Mouse (Mus musculus) liver, adult 2 months (tissue): ENCODE measurements at regions not wholly inside any gene's neighbourhood (a gene's known extent, or its start where the extent isn't known, plus 50 kb on each side); places are given as distances from the start of the nearest gene placed in this dataset.

Experiments
- CTCF ChIP-seq: fragments of 200-500 bp; IDR thresholded peaks from 2 replicates; pipeline ENCODE4 v1.5.1; 2011; ENCODE audit warnings: low read depth, low read length, control low read depth
- POLR2A ChIP-seq: fragments of 200-500 bp; IDR thresholded peaks from 2 replicates; pipeline ENCODE4 v1.6.1; 2011; ENCODE audit warnings: low read length, control low read depth; ENCODE audit not compliant: insufficient read depth; ENCODE audit errors: extremely low read depth

DNA sequence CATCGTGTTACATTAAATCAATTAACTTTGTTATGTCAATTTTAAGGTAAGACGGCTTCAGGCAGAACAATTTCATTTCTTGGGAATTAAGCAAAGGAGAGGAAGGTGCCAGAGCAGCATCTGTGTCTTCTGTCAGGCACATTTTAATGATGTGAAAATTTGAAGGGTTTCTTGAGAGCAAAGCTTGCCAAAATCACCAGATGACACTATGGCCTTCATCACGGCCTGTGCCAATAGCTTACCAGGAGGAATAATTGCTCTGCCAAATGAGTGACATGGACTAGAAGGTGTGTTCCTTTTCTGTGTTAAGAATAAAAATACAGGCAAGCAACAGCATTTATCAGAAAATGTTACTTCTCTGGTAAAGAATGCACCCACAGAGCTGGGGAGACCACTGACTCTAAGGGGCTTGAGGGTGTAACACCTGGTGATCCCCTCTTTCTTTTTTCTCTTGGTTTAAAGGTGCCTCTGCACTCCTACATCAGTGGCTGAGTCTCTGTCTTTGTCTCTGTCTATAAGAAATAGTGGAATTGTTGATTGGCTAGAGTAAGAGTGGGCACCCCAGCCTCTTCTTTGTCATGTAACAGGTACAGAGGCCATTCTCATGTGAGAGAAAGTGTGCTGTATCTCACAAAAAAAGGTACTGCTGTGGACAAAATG lies 856.2 kb upstream of the Chrm3 start:
- TF ChIP-seq CTCF (no peak), POLR2A (no peak)
